Mouse (Mus musculus): ENCODE measurements at regions not wholly inside any gene's neighbourhood (a gene's known extent, or its start where the extent isn't known, plus 50 kb on each side); places are given as distances from the start of the nearest gene placed in this dataset.

DNA sequence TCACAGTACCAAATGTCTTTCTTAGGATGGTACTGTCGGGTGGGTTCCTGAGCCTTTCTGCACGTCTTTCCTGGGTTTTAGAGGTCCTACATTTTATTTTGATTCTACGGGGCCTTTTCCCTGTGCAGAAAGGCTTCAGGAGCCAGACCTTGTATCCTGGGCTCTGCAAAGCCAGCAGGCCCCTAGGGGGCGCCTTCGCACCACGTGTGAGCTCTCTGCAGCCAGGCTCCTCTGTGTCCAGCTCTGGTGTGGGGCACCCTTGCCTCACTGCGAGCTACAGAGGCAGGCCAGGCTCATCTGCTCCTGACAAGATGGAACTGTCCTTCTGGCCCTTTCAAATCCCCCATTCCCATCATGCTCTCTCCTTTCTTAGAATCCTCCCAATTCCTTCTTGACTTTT, 53.3 kb upstream of the Usp3 start:
- DNase-seq, result peak; percentile 85

DNA sequence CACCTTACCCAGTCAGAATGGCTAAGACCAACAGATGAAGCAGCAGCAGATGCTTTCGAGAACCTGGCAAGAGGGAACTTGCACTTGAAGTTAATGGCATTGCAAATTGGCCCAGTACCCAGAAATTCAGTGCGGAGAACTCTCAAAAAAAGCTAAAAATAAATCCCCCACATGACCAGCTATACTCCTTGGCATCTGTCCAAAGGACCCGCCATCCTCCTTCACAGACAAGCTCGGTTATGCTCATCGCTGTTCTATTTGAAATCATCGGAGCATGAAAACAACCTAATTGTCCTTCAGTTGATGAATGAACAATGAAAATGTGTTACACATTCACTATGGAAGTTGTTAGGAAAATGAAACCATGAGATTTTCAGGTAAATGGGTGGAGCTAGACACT, 58.4 kb upstream of the Usp3 start:
- no peak for DNase-seq

DNA sequence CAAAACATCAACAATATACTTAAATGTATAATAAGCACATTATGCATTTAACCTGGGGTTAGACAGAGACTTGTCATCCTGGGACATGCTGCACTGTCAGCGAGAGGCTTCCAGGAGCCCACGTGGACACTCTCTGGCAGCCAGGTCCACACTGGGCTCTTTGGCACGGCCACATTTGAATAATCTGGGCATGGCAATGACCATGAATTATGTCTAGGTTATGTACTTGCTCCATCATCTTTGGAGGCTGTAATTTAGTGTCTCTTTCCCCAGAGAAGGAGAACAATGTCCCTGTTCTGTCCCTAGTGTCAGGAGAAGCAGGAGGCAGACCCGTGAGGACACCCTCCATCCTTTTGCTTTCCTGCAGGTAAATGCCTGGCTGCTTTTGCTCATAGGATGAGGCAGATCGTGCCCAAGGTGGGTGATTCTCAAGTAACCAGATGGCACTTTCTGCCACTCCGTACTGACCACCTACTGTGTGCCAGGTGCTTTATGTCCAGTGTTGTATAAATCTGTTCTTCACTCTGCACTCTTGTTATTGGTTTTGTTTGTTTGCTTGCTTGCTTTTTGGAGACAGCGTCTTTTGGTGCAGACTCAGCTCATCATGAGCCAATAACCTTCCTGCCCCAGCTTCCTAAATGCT, 56.2 kb upstream of the Car12 start:
- DNase-seq, result no peak

DNA sequence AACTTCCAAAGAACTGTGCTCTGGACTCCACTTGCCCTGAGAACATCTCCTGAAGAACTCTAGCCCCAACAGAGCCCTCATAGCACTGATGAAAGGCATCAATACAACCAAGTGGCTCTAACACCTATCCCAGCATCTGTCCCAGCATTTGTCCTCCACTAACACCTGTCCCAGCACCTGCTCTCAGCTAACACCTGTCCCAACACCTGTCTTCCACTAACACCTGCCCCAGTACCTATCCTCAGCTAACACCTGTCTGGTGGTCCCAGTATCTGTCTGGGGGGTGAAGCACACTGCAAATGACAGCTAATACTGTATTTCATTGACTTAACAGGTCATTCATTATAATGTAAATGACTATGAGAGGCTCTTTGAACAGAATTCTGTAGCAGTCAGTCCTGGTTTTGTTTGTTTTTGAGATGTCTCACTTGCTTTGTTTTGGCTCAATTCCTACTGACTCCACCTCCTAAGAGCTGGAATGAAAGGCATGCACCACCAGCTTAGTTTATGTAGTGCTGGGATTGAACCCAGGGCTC, 54.7 kb upstream of the Car12 start:
- DNase-seq, result no peak

DNA sequence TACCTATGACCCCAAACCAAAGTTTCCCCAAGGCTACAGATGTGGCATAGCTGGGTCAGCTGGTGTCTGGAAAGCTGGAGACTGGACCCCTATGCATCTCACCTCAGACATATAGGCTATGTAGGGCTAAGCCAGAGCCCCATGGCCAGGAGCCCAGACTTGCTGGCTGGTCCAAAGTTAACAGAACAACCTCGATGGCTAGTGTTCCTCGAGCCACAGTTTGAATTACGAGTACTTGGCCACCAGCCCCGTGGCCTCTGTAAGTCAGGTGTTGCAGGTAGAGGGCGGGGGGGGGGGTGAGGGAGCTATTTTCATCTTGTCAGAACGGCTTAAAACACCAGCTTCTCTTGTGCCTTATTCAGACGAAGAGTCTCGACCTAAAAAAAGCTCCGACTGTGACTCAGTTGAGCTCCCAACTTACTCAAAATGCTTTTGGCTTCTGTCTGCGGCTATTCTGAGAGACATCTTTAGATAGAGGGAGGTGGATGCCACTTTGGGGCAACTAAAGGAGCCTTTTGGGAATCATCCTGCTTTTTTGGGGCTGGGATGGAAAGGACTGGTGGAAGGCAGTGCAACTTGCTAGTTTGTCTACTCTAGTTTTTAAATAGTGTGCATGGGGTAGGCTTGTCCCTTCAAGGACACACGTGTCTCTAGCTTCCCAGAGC, 53.6 kb upstream of the Car12 start:
- no peak for DNase-seq

DNA sequence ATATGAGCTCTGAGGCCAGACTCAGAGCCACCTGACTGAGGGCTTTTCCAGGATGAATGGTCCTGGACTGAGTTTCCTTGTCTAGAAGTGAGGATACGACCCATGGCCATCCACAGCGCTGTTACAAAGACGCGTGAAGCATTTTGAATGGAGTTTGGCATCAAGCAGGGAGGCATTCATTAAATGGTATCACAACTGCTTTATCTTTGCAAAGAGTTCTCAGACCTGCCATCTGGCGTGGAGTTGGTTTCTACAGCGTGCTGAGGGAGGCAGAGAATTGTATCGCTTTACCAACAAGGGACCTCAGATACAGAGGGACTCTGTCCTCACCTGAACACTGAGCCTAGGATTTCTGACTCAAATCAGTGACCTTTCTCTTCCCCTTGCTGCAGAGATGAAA, 51.9 kb upstream of the Car12 start:
- peak in 1 of 2 experiments; percentile 19 for DNase-seq

DNA sequence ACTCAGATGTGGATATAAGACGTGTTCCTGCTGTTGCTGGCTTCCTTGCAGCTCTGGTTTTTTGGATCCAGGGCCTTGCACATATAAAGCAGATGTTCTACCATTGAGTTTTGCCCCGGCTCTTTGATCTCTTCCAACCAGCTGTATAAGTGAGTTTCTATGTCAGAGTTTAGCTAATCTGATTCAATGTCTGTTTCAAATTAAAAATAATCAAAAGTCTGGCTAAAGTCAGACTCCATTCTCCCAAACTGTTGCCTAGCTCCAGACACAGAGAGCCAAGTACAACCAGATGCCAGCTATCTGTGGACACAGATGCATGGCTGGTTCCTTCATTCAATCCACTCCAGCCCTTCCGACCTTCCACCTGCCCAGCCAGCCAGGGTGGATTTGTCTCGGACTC, 51.0 kb upstream of the Car12 start:
- DNase-seq, result no peak
